Mouse (Mus musculus) limb, embryonic 13.5 days (tissue): ENCODE measurements around the gene Ccdc13. TPM values are rescaled to one million over a fixed set of nuclear protein-coding genes. Genes with fewer than 3 reads are reported as not detected.

Experiments used
- ATAC-seq: fragments of 200-750 bp; cut with Nextera tagmentation; 2 replicates; pipeline ENCODE4 v1.8.0; 2017; ENCODE audit warnings: low read depth, moderate number of reproducible peaks, moderate TSS enrichment; ENCODE audit not compliant: low FRiP score
- H3K27ac ChIP-seq: fragments of 300-500 bp; sonication (generic); 2 replicates; pipeline ENCODE4 v1.5.1; 2015; ENCODE audit warnings: inconsistent platforms, mild to moderate bottlenecking, moderate library complexity
- H3K27me3 ChIP-seq: fragments of 300-500 bp; sonication (generic); 2 replicates; pipeline ENCODE4 v1.6.1; 2015; ENCODE audit warnings: mild to moderate bottlenecking, inconsistent platforms
- H3K36me3 ChIP-seq: fragments of 300-500 bp; sonication (generic); 2 replicates; pipeline ENCODE4 v1.6.1; 2015; ENCODE audit warnings: inconsistent platforms, mild to moderate bottlenecking, moderate library complexity
- H3K4me1 ChIP-seq: fragments of 300-500 bp; sonication (generic); 2 replicates; pipeline ENCODE4 v1.6.1; 2015; ENCODE audit warnings: inconsistent platforms
- H3K4me2 ChIP-seq: fragments of 300-500 bp; sonication (generic); replicated peaks from 2 replicates; pipeline ENCODE4 v1.6.1; 2015; ENCODE audit warnings: inconsistent platforms, mild to moderate bottlenecking, moderate library complexity
- H3K4me3 ChIP-seq: fragments of 300-500 bp; sonication (generic); 2 replicates; pipeline ENCODE4 v1.5.1; 2015; ENCODE audit warnings: moderate library complexity, mild to moderate bottlenecking, inconsistent platforms
- H3K9ac ChIP-seq: fragments of 300-500 bp; sonication (generic); 2 replicates; pipeline ENCODE4 v1.6.1; 2015; ENCODE audit warnings: mild to moderate bottlenecking, inconsistent platforms
- H3K9me3 ChIP-seq: fragments of 300-500 bp; sonication (generic); 2 replicates; pipeline ENCODE4 v1.6.1; 2016; ENCODE audit warnings: inconsistent platforms
- WGBS: fragments of 180-500 bp; shearing (Covaris S2); methylation state at CpG from one replicate; pipeline ENCODE4 v1.1.7; 2015; 5-methylcytosine and 5-hydroxymethylcytosine counted together
- polyA plus RNA-seq: library from polyadenylated mRNA; unstranded; fragments of >200 nt; fragmentation: Nextera tagmentation; extraction: Ambion mirVana; gene quantifications from 2 replicates; pipeline ENCODE4 v1.2.1, GENCODE M21; 2015

Ccdc13 gene
- polyA plus RNA-seq, 1 experiment from 2014 or later = 0.76 TPM

GRCm38 (mm10) chr9:121819771-121820471 lies 19.3 kb downstream of the Ccdc13 start:
- H3K27me3 ChIP-seq = no peaks in the 10 kb centered on the region
- ATAC-seq = no peak
- peak overlapping the region; percentile 43; the same call in 1 of the 2 replicates for H3K9ac ChIP-seq
- peak overlapping the region; percentile 41 for H3K4me2 ChIP-seq
- no peaks in the 10 kb centered on the region for H3K9me3 ChIP-seq
- H3K27ac ChIP-seq = peak overlapping the region; percentile 94
- peaks cover 25% of the 10 kb centered on the region for H3K4me1 ChIP-seq
- H3K4me3 ChIP-seq = no peak overlapping the region
- 49% methylated on average over 7 of the region's 7 CpGs for WGBS
- no peaks in the 10 kb centered on the region for H3K36me3 ChIP-seq

DNA sequence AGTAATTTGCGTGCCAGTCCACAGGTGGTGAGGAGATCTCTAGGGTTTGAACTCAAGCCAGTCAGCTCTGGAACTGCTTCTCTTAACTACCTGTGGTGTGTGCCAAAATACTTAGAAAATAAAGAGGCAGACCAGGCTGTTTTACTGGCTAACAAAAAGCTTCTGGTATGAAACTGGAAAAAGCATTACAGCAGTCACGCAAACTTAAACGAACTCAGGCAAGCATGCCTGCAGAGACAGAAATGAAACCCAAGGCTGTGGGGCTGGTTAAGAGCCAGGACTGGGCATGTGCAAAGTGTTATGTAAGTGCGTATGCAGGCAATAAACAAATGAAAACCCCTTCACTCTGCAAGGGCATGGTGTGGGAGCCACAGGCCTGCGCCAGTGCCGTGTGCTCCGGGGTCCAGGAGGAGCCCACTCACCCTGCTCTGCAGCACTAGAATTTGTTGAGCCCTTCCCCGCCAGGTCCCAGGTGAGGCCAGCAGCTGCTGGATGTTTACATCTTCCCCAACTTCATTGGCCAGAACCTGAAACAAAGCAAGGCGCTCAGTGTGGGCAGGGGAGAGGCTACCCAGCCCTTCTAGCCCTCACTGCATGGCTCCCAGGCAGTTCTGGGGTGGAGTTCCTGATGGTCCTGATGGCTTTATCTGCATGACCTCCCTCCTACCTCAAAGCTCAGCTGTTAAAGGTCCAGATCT lies 20.0 kb downstream of the Ccdc13 start:
- Histone ChIP-seq H3K4me1 (peaks cover 25% of the 10 kb centered on the region), H3K4me2 (peak overlapping the region; percentile 41), H3K9me3 (no peaks in the 10 kb centered on the region), H3K27me3 (no peaks in the 10 kb centered on the region), H3K36me3 (no peaks in the 10 kb centered on the region), H3K4me3 (no peak overlapping the region), H3K27ac (peak overlapping the region; percentile 94), H3K9ac (peak overlapping the region; percentile 43; the same call in 1 of the 2 replicates)
- peak; percentile 89 for ATAC-seq
- 37% methylated on average over 9 of the region's 9 CpGs for WGBS

DNA sequence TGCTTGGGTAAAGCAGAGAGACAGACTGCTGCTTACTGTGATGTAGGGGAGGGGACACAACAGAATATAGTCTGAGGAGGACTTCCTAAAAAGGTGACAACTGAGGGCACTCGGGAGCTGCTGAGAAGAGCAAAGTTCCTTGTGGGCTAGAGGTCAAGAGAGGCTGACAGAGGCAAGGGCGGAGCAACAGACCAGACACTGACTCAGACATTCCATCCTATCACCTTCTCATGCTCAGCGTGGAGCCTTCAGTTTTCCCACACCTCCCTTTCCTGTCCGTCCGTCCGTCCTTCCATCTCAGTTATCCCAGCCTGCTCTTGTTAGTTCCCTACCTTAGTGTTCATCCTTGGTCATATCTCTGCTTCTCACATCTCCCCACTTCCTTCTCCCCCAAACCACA lies 24.1 kb downstream of the Ccdc13 start:
- H3K9ac ChIP-seq = no peak overlapping the region
- H3K27me3 ChIP-seq = no peaks in the 10 kb centered on the region
- ATAC-seq = no peak
- no peak overlapping the region for H3K4me2 ChIP-seq
- no peak overlapping the region for H3K4me3 ChIP-seq
- no peak overlapping the region for H3K27ac ChIP-seq
- no peaks in the 10 kb centered on the region for H3K36me3 ChIP-seq
- H3K4me1 ChIP-seq = peaks cover 15% of the 10 kb centered on the region
- 74% methylated on average over 6 of the region's 6 CpGs for WGBS
- no peaks in the 10 kb centered on the region for H3K9me3 ChIP-seq

GRCm38 (mm10) chr9:121810081-121810821 lies 29.0 kb downstream of the Ccdc13 start:
- Histone ChIP-seq H3K27me3 (no peaks in the 10 kb centered on the region), H3K4me1 (peaks cover 19% of the 10 kb centered on the region), H3K4me3 (no peak overlapping the region), H3K4me2 (no peak overlapping the region), H3K9ac (no peak overlapping the region), H3K36me3 (no peaks in the 10 kb centered on the region), H3K9me3 (no peaks in the 10 kb centered on the region), H3K27ac (no peak overlapping the region)
- WGBS = 40% methylated on average over 15 of the region's 15 CpGs
- no peak for ATAC-seq

DNA sequence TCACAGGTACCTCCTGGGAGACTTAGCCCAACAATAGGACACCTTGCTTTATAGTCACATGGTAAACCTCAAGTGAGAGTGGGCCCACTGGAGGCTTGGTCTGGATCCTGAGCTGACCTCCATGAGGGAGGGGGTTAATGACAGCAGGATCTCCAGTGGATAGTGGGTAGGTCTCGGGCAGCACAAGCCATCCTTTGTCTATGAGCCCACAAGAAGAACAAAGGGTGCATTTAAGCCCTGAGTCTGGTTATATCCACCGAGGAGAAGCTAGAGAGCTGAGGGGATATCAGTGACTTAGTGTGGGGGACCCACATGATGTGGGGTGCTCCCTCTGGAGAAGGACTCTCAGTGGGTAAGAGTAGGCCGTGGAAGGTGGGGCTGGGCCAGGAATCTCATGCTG lies 30.8 kb downstream of the Ccdc13 start:
- H3K9me3 ChIP-seq = no peaks in the 10 kb centered on the region
- H3K27ac ChIP-seq = no peak overlapping the region
- H3K9ac ChIP-seq = no peak overlapping the region
- H3K27me3 ChIP-seq = no peaks in the 10 kb centered on the region
- H3K36me3 ChIP-seq = no peaks in the 10 kb centered on the region
- no peak overlapping the region for H3K4me3 ChIP-seq
- ATAC-seq = no peak
- no peak overlapping the region for H3K4me2 ChIP-seq
- peaks cover 19% of the 10 kb centered on the region for H3K4me1 ChIP-seq
- 70% methylated on average over 3 of the region's 3 CpGs for WGBS

GRCm38 (mm10) chr9:121807947-121808346 lies 31.3 kb downstream of the Ccdc13 start:
- peaks cover 19% of the 10 kb centered on the region for H3K4me1 ChIP-seq
- no peaks in the 10 kb centered on the region for H3K9me3 ChIP-seq
- 65% methylated on average over 7 of the region's 7 CpGs for WGBS
- H3K27me3 ChIP-seq = no peaks in the 10 kb centered on the region
- no peak overlapping the region for H3K9ac ChIP-seq
- no peak overlapping the region for H3K27ac ChIP-seq
- H3K36me3 ChIP-seq = no peaks in the 10 kb centered on the region
- ATAC-seq = no peak
- no peak overlapping the region for H3K4me2 ChIP-seq
- H3K4me3 ChIP-seq = no peak overlapping the region

- Histone ChIP-seq H3K27ac (no peak overlapping the region), H3K4me3 (no peak overlapping the region), H3K36me3 (no peaks in the 10 kb centered on the region), H3K4me2 (no peak overlapping the region), H3K27me3 (no peaks in the 10 kb centered on the region), H3K4me1 (peaks cover 19% of the 10 kb centered on the region), H3K9ac (no peak overlapping the region), H3K9me3 (no peaks in the 10 kb centered on the region)
- no peak for ATAC-seq
- 56% methylated on average over 1 of the region's 1 CpGs for WGBS
These were observed 31.7 kb downstream of the Ccdc13 start for GRCm38 (mm10) chr9:121807546-121807945.

DNA sequence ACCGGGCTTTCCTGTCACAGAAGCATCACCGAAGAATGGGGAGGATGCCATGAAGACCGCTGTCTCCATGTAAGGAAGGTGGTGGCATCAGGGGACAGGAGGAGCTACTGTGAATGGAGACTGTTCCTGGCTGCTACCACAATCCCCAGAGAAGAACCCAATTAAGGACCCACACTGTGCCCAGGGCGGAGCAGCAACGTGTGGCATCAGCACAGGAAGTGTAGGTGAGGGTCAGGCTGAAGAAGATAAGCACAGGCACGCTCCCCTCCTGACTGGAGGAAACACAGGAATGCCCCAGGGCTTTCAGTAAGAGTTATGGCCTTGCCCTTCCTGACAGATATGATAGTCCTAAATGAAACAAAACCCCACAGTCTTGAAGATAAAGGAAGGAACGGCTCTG lies 36.5 kb downstream of the Ccdc13 start:
- H3K4me3 ChIP-seq = no peak overlapping the region
- no peak for ATAC-seq
- no peak overlapping the region for H3K9ac ChIP-seq
- H3K9me3 ChIP-seq = no peaks in the 10 kb centered on the region
- no peak overlapping the region for H3K4me2 ChIP-seq
- peaks cover 7% of the 10 kb centered on the region for H3K27me3 ChIP-seq
- peaks cover 8% of the 10 kb centered on the region; the same call in 1 of the 2 replicates for H3K4me1 ChIP-seq
- no peak overlapping the region for H3K27ac ChIP-seq
- no peaks in the 10 kb centered on the region for H3K36me3 ChIP-seq
- WGBS = 56% methylated on average over 7 of the region's 7 CpGs

GRCm38 (mm10) chr9:121798887-121799520 lies 40.3 kb downstream of the Ccdc13 start:
- H3K27ac ChIP-seq = no peak overlapping the region
- H3K4me2 ChIP-seq = no peak overlapping the region
- peaks cover 23% of the 10 kb centered on the region for H3K4me1 ChIP-seq
- H3K4me3 ChIP-seq = no peak overlapping the region
- no peak for ATAC-seq
- 50% methylated on average over 6 of the region's 6 CpGs for WGBS
- H3K9ac ChIP-seq = no peak overlapping the region
- peaks cover 12% of the 10 kb centered on the region for H3K27me3 ChIP-seq
- H3K9me3 ChIP-seq = no peaks in the 10 kb centered on the region
- H3K36me3 ChIP-seq = no peaks in the 10 kb centered on the region

GRCm38 (mm10) chr9:121797722-121798121 lies 41.5 kb downstream of the Ccdc13 start:
- H3K4me3 ChIP-seq = no peak overlapping the region
- peaks cover 23% of the 10 kb centered on the region for H3K4me1 ChIP-seq
- no peak; the same call in 1 of the 2 replicates for ATAC-seq
- no peaks in the 10 kb centered on the region for H3K9me3 ChIP-seq
- H3K27ac ChIP-seq = no peak overlapping the region
- H3K4me2 ChIP-seq = peak overlapping the region; percentile 30; the same call in 1 of the 2 replicates
- no peak overlapping the region; the same call in 1 of the 2 replicates for H3K9ac ChIP-seq
- WGBS = 9% methylated on average over 12 of the region's 12 CpGs
- no peaks in the 10 kb centered on the region for H3K36me3 ChIP-seq
- H3K27me3 ChIP-seq = peaks cover 12% of the 10 kb centered on the region

- peaks cover 23% of the 10 kb centered on the region for H3K4me1 ChIP-seq
- no peaks in the 10 kb centered on the region for H3K36me3 ChIP-seq
- no peak overlapping the region for H3K9ac ChIP-seq
- H3K27me3 ChIP-seq = peaks cover 15% of the 10 kb centered on the region
- H3K4me2 ChIP-seq = no peak overlapping the region
- H3K4me3 ChIP-seq = no peak overlapping the region
- no peak for ATAC-seq
- no peaks in the 10 kb centered on the region for H3K9me3 ChIP-seq
- H3K27ac ChIP-seq = no peak overlapping the region
- 38% methylated on average over 1 of the region's 1 CpGs for WGBS
These were observed 44.2 kb downstream of the Ccdc13 start for GRCm38 (mm10) chr9:121794972-121795539.
